Mouse (Mus musculus): ENCODE data around the gene Crb1. TPM values are rescaled to one million over a fixed set of nuclear protein-coding genes. Genes with fewer than 3 reads are reported as not detected.

The Crb1 gene
- polyA plus RNA-seq, 1 experiment: 0.16 TPM

GRCm38 (mm10) chr1:139346602-139347371 lies 30.1 kb downstream of the Crb1 start:
- TF ChIP-seq CTCF (IDR thresholded peaks at IDR 0.05; ENCODE audit: low read depth, low read length) (no peak), EP300 (IDR thresholded peaks at IDR 0.05; ENCODE audit: insufficient read depth, low read depth, low read length) (no peak), POLR2A (IDR thresholded peaks at IDR 0.05; ENCODE audit: insufficient read depth, low read length) (no peak)
- Histone ChIP-seq H3K9me3 (replicated peaks; ENCODE audit: control insufficient read depth, insufficient read depth, low read length, poor library complexity, severe bottlenecking) (no peaks in the 10 kb centered on the region), H3K36me3 (ENCODE audit: control insufficient read depth, insufficient read depth, low read length, poor library complexity, severe bottlenecking) (no peaks in the 10 kb centered on the region), H3K9ac (ENCODE audit: low read depth, poor library complexity, severe bottlenecking) (no peak overlapping the region), H3K27me3 (ENCODE audit: control insufficient read depth, insufficient read depth, low read length, poor library complexity, severe bottlenecking) (no peaks in the 10 kb centered on the region), H3K4me3 (ENCODE audit: low read depth, low read length) (no peak overlapping the region), H3K4me1 (ENCODE audit: control insufficient read depth, insufficient read depth, low read length) (no peaks in the 10 kb centered on the region), H3K27ac (ENCODE audit: insufficient read depth, low read length) (no peak overlapping the region)

- Histone ChIP-seq H3K27ac (ENCODE audit: insufficient read depth, low read length) (no peak overlapping the region), H3K4me3 (ENCODE audit: low read depth, low read length) (no peak overlapping the region), H3K9ac (ENCODE audit: low read depth, poor library complexity, severe bottlenecking) (no peak overlapping the region), H3K9me3 (replicated peaks; ENCODE audit: control insufficient read depth, insufficient read depth, low read length, poor library complexity, severe bottlenecking) (no peaks in the 10 kb centered on the region), H3K4me1 (ENCODE audit: control insufficient read depth, insufficient read depth, low read length) (no peaks in the 10 kb centered on the region), H3K27me3 (ENCODE audit: control insufficient read depth, insufficient read depth, low read length, poor library complexity, severe bottlenecking) (no peaks in the 10 kb centered on the region), H3K36me3 (ENCODE audit: control insufficient read depth, insufficient read depth, low read length, poor library complexity, severe bottlenecking) (no peaks in the 10 kb centered on the region)
- TF ChIP-seq CTCF (IDR thresholded peaks at IDR 0.05; ENCODE audit: low read depth, low read length): no peak
- no peak for TF ChIP-seq EP300 (IDR thresholded peaks at IDR 0.05; ENCODE audit: insufficient read depth, low read depth, low read length)
- TF ChIP-seq POLR2A (IDR thresholded peaks at IDR 0.05; ENCODE audit: insufficient read depth, low read length): no peak
Observed at GRCm38 (mm10) chr1:139346030-139346601, 30.8 kb downstream of the Crb1 start.

DNA sequence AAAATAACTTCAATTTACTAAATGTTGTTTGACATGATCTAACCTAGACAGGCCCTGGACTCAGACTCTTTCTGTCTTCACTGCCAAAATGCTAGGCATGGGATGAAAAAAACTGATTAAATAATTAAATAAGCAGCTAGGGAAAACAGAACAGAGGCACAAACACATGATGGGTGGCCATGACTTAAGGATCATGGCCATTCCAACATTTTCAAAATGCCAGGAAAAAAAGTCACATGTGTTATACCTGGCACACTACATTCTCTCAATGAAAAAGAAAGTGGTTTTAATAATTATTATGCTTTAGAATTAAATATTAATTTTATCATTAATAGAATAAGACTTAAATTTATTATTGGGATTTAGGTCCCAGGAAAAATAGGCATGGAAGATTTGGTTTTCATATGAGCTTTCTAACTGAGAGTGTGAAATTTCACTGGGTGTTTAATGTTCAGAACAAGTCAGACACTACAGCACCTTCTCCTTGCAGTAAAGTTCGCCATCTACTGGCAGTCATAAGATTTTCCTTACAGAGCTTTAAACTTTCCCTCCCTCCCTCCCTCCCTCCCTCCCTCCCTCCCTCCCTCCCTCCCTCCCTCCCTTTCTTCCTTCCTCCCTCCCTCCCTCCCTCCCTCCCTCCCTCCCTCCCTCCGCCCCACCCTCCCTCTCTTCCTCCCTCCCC lies 36.6 kb downstream of the Crb1 start:
- no peaks in the 10 kb centered on the region for H3K36me3 ChIP-seq (ENCODE audit: control insufficient read depth, insufficient read depth, low read length, poor library complexity, severe bottlenecking)
- no peak overlapping the region for H3K4me3 ChIP-seq (ENCODE audit: low read depth, low read length)
- H3K9me3 ChIP-seq (replicated peaks; ENCODE audit: control insufficient read depth, insufficient read depth, low read length, poor library complexity, severe bottlenecking): no peaks in the 10 kb centered on the region
- no peaks in the 10 kb centered on the region for H3K27me3 ChIP-seq (ENCODE audit: control insufficient read depth, insufficient read depth, low read length, poor library complexity, severe bottlenecking)
- no peaks in the 10 kb centered on the region for H3K4me1 ChIP-seq (ENCODE audit: control insufficient read depth, insufficient read depth, low read length)
- no peak overlapping the region for H3K27ac ChIP-seq (ENCODE audit: insufficient read depth, low read length)
- TF ChIP-seq EP300 (IDR thresholded peaks at IDR 0.05; ENCODE audit: insufficient read depth, low read depth, low read length) (no peak), POLR2A (IDR thresholded peaks at IDR 0.05; ENCODE audit: insufficient read depth, low read length) (no peak), CTCF (IDR thresholded peaks at IDR 0.05; ENCODE audit: low read depth, low read length) (no peak)
- no peak overlapping the region for H3K9ac ChIP-seq (ENCODE audit: low read depth, poor library complexity, severe bottlenecking)

DNA sequence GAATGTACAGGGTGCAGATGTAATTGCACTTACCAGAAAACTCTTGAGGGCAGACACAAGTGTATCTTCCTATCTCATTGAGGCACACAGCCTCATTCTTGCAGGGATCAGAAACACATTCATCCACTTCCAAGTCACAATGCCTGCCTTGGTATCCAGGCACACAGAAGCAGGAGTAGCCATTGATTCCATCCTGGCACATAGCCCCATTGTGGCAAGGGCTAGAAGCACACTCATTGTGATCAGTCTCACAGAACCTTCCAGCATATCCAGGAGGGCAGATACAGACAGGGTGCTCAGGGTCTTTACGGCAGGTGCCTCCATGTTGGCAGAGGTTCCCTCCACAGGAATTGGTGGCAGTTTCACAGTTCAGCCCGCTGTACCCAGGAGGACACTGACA lies 39.9 kb downstream of the Crb1 start:
- Histone ChIP-seq H3K9ac (ENCODE audit: low read depth, poor library complexity, severe bottlenecking) (no peak overlapping the region), H3K27me3 (ENCODE audit: control insufficient read depth, insufficient read depth, low read length, poor library complexity, severe bottlenecking) (no peaks in the 10 kb centered on the region), H3K9me3 (replicated peaks; ENCODE audit: control insufficient read depth, insufficient read depth, low read length, poor library complexity, severe bottlenecking) (no peaks in the 10 kb centered on the region), H3K36me3 (ENCODE audit: control insufficient read depth, insufficient read depth, low read length, poor library complexity, severe bottlenecking) (no peaks in the 10 kb centered on the region), H3K27ac (ENCODE audit: insufficient read depth, low read length) (no peak overlapping the region), H3K4me3 (ENCODE audit: low read depth, low read length) (no peak overlapping the region), H3K4me1 (ENCODE audit: control insufficient read depth, insufficient read depth, low read length) (no peaks in the 10 kb centered on the region)
- TF ChIP-seq POLR2A (IDR thresholded peaks at IDR 0.05; ENCODE audit: insufficient read depth, low read length): no peak
- no peak for TF ChIP-seq EP300 (IDR thresholded peaks at IDR 0.05; ENCODE audit: insufficient read depth, low read depth, low read length)
- TF ChIP-seq CTCF (IDR thresholded peaks at IDR 0.05; ENCODE audit: low read depth, low read length): no peak

GRCm38 (mm10) chr1:139328811-139329210 lies 48.1 kb downstream of the Crb1 start:
- Histone ChIP-seq H3K27me3 (ENCODE audit: control insufficient read depth, insufficient read depth, low read length, poor library complexity, severe bottlenecking) (no peaks in the 10 kb centered on the region), H3K36me3 (ENCODE audit: control insufficient read depth, insufficient read depth, low read length, poor library complexity, severe bottlenecking) (no peaks in the 10 kb centered on the region), H3K4me1 (ENCODE audit: control insufficient read depth, insufficient read depth, low read length) (no peaks in the 10 kb centered on the region), H3K27ac (ENCODE audit: insufficient read depth, low read length) (no peak overlapping the region), H3K9ac (ENCODE audit: low read depth, poor library complexity, severe bottlenecking) (no peak overlapping the region), H3K4me3 (ENCODE audit: low read depth, low read length) (no peak overlapping the region), H3K9me3 (replicated peaks; ENCODE audit: control insufficient read depth, insufficient read depth, low read length, poor library complexity, severe bottlenecking) (no peaks in the 10 kb centered on the region)
- no peak for TF ChIP-seq EP300 (IDR thresholded peaks at IDR 0.05; ENCODE audit: insufficient read depth, low read depth, low read length)
- TF ChIP-seq CTCF (IDR thresholded peaks at IDR 0.05; ENCODE audit: low read depth, low read length): no peak
- no peak for TF ChIP-seq POLR2A (IDR thresholded peaks at IDR 0.05; ENCODE audit: insufficient read depth, low read length)

GRCm38 (mm10) chr1:139328286-139328685 lies 48.6 kb downstream of the Crb1 start:
- Histone ChIP-seq H3K36me3 (ENCODE audit: control insufficient read depth, insufficient read depth, low read length, poor library complexity, severe bottlenecking) (no peaks in the 10 kb centered on the region), H3K4me3 (ENCODE audit: low read depth, low read length) (no peak overlapping the region), H3K27me3 (ENCODE audit: control insufficient read depth, insufficient read depth, low read length, poor library complexity, severe bottlenecking) (no peaks in the 10 kb centered on the region), H3K9me3 (replicated peaks; ENCODE audit: control insufficient read depth, insufficient read depth, low read length, poor library complexity, severe bottlenecking) (no peaks in the 10 kb centered on the region), H3K9ac (ENCODE audit: low read depth, poor library complexity, severe bottlenecking) (no peak overlapping the region), H3K27ac (ENCODE audit: insufficient read depth, low read length) (no peak overlapping the region), H3K4me1 (ENCODE audit: control insufficient read depth, insufficient read depth, low read length) (no peaks in the 10 kb centered on the region)
- TF ChIP-seq POLR2A (IDR thresholded peaks at IDR 0.05; ENCODE audit: insufficient read depth, low read length): no peak
- no peak for TF ChIP-seq CTCF (IDR thresholded peaks at IDR 0.05; ENCODE audit: low read depth, low read length)
- no peak for TF ChIP-seq EP300 (IDR thresholded peaks at IDR 0.05; ENCODE audit: insufficient read depth, low read depth, low read length)
